Mouse (Mus musculus): Measurements from ENCODE around the gene Fzr1.

The Fzr1 gene

GRCm38 (mm10) chr10:81377793-81378552 lies at the start of gene Fzr1:
TSS of gene Fzr1 (minus strand) at chr10:81378516.
- no peak for DNase-seq

- peak; percentile 23 for DNase-seq
Measured at GRCm38 (mm10) chr10:81427804-81428506, 49.6 kb upstream of the Fzr1 start.

GRCm38 (mm10) chr10:81427327-81427726 lies 49.0 kb upstream of the Fzr1 start:
- DNase-seq, result no peak

GRCm38 (mm10) chr10:81426897-81427296 lies 48.6 kb upstream of the Fzr1 start:
- DNase-seq, result peak; percentile 52

DNA sequence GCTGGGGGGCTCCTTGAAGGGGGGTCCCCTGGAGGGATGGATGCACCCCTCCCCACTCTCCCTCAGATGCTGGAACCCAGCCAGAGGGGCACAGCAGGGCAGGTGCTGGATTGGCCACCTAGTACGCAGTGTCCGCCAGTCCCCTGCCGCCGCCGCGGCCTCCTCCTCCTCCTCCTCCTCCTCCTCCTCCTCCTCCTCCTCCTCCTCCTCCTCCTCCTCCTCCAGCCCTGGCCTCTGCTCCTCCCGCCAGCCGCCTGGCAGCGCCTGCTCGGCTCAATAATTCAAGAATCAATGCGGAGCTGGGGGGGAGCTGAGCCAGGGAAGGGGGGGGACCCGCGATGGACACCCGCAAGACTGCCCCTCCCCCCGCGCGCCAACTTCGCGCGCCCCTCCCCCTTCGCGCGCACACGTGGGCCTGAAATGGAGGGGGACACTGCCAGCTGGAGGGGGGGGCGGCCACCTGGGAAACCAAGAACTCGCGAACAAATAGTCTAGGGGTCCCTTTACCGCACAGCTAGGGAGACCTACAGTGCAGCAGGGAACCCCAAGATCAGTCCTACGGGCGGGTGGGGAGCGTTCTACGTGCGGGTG lies 47.9 kb upstream of the Fzr1 start:
- DNase-seq, result peak; percentile 58

DNA sequence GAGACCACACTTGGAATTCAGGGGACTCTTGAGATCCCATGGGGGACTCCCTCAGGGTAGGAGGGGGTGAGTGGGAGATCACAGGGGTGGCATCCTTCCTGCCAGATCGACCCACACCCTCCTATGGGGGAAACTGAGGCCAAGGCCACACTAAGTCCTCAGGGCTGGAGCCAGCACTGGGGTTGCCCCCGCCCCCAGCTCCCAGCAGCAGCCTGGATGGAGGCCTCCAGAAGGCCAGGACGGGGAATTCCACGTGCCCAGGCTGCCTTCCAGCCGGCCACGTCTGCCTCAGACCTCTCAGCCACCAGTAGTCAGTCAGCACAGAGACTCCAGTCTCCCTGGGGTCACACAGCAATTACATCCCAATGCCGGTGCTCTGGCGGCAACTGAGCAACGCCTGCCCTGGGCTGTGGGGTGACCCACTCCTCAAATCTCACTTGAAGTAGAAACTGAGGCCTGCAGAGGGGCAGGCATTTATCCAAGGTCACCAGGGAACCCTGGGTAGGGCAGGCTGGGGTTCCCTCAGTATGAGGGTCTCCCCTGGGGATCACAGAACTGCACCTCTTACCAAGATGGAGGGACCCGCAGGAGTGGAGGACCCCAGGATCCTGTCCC lies 47.0 kb upstream of the Fzr1 start:
- peak; percentile 6 for DNase-seq

DNA sequence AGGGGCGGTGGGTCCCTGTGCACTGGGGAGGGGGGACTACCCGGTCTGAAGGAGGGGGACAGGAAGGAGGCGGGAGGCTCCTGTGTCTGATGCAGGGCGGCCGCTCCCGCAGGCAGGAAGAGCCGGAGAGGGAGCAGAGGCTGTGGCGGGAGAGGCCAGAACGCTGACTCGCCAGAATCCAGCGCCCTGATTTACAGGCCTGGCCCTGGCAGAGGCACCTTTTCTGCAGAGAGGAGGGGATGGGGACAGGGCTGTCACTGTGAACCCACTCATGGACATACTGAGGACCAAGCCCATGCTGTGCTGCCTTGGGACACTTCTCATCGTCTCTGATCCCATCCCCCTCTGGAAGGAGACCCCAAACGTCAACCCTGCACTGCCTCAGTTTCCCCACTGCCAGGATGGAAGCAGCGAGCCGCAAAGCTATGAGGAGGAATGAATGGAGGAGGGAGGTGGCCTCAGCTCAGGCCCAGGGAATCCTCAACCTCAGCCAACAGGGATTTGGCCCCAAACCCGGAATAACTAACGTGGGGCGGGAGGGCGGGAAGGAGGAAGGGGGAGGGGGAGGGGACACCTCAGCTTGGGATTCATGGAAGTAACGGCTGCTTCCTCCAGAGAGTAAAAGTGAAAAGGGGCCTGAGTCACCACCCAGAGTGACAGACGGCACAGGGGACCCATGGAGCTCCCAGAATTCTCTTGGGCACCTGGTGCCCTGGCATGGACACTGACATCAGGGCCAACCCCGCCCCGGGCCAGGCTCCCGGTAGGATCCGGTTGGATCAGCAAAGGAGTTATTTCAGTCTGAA lies 46.1 kb upstream of the Fzr1 start:
- peak; percentile 26 for DNase-seq

GRCm38 (mm10) chr10:81423476-81424245 lies 45.3 kb upstream of the Fzr1 start:
- DNase-seq, result peak; percentile 2

- DNase-seq, result no peak
Measured at GRCm38 (mm10) chr10:81422661-81423217, 44.4 kb upstream of the Fzr1 start.

DNA sequence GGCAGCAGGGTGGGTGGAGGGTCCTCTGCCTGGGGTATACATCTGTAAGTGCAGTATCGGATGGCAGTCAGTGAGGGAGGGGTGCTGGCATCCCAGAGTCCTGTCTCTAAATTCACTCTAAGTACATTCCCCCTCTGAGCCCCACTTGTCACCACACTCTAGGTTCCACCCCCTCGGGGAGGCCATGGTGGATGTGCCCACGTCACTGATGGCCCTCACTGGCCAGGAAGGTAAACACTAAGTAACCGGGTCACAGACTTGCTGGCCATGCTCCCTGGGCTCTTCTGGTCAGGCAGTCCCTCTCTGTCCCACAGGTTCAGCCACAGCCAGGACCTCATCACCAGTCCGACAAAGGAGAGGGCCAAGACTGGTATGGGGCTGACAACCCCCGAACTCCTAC lies 43.9 kb upstream of the Fzr1 start:
- peak; percentile 2 for DNase-seq

- peak; percentile 1 for DNase-seq
Measured at GRCm38 (mm10) chr10:81421797-81422100, 43.4 kb upstream of the Fzr1 start.

DNA sequence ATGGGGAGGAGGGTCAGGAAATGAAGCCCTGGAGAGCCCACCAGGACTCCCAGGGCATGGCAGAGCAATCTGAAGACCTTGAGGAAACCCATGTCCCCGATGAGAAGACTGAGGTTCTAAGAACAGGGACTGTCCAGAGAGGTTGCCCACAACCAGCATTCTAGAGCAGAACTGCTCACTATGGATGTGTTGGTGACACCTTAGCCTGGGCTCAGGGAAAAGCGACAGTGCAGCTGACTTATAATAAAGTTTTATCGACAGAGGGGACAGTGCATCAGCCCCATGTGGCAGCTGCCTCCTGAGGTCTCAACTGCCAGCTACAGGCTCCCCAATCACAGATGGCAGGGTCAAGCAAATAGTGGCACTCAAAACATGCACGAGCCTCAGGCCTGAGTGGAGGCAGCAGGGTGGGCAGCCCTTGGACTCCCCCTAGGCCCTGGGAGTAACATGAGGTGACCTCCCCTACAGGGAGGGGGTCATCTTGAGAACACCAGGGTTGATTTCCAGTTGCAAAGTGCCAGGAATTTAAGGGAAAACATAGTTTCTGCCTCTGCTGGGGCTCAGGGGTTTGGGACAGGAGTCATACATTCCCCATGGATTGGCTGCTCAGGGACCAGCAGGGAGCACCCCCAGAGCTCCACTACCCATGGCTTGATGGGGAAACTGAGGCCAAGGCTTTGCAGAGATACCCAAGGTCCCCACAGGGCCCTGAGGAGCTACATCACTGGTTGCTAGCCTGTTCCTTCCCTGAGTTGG lies 42.9 kb upstream of the Fzr1 start:
- DNase-seq, result no peak

GRCm38 (mm10) chr10:81420191-81420767 lies 42.0 kb upstream of the Fzr1 start:
- DNase-seq, result peak; percentile 2

- DNase-seq, result peak; percentile 3
Measured at GRCm38 (mm10) chr10:81419111-81419928, 41.0 kb upstream of the Fzr1 start.

GRCm38 (mm10) chr10:81418216-81419070 lies 40.1 kb upstream of the Fzr1 start:
- DNase-seq, result peak; percentile 1

DNA sequence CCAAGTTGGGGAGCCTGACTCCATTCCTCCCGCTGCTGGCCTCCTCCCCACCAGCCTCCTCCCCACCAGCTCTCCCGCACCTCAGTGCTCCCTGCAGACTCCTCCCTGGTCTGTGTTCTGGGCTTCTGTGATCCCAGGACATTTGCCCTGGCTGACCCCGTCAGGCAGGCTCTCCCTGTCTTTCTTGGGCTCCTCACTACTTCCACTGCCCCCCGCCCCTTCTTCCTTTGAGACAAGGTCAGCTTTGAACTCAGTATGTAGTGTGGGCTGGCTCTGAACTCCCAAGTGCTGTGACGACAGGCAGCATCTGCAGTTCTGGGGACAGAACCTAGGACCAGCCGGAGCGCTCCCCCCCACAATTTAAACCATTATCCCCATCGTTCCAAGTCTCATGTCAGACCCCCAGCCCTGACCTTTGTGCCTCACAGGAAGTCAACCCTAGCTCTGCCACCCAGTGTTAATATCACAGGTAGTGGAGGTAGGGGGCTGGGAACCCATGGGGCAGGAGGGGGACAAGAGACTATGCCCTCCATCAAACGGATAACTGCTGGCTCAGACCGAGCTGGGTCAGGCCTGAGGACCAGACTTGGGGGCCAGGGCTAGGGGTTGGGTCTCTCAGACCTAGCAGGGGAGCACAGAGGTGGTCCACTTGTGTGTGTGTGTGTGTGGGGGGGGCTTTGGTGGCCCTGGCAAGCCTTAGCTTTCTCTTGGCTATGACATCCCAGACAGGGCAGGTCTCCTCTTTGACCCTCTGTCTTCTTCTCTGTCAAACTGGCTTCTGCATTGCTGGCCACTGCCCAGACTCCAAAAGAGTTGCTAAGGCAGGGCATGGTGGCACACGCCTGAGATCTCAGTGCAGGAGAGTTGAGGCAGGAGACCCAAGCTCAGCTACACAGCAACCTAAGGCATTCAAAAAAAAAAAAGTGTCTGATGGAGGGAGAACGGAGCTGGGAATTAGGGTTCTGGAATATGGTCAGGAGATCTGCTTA lies 39.2 kb upstream of the Fzr1 start:
- no peak for DNase-seq

- peak; percentile 87 for DNase-seq
Measured at GRCm38 (mm10) chr10:81416581-81417226, 38.4 kb upstream of the Fzr1 start.
